Mouse (Mus musculus): ENCODE results near the gene Hmx2.

The Hmx2 gene

DNA sequence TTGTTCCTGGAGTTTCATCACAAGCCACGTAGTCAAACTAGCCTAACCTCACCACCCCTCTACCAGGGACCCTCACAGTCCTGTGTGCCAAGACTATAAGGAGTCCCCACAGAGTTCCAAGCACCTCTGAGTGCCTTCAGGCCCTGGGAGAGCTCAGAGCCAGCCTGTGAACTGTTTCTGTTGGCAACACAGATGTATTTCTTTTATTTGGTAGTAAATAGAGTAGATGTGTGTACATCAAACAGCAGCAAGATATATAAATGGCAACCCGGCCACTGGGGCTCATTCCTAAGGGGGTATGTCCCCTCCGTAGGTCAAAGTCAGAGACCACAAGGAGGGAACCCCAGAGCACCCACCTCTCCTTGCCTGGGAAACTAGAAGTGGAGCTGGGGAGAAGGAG, at the start of gene Hmx2:
Hmx2 (plus strand) TSS at position 301 of the 400 bp plus-strand sequence.
- no peak for DNase-seq (ENCODE audit: low spot score)

DNA sequence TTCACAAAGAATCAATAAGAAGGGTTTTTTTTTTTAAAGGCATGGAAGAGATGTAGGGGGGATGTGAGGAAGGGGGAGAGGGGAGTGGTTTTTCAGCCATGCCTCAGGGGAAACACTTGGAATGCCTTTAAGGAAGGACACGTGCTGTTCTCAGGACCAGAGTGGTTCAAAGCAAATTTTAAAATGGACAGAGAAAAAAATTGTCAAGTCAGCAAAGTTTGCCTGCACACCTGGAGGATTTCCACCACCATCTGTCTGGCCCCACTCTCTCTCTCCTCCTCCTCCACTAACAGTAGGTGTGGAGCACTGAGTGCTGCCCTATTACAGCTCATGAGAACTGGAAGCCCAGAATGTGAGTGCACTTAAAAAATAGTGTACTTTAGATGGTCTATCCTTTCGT, 44.8 kb upstream of the Hmx2 start:
- DNase-seq (ENCODE audit: low spot score), result no peak

DNA sequence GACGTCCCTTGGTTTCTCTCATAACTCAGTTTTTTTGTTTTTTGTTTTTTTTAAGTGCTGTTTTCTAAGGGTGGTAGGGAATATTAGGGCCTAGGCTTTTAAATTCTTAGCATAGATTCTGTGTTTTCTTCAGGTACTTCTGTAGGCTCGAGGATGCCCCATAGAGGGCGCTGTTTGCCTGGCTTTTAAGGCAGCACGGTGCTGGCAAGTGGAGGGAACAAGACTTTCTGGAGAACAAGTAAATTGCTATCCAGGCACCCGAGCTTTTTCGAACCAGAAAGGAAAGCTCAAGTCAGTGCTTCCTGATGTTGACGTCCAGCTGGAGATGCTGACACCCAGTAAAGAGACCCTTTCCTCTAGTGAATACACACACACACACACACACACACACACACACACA, 8.6 kb upstream of the Hmx2 start:
- DNase-seq (ENCODE audit: low spot score), result peak; percentile 56

DNA sequence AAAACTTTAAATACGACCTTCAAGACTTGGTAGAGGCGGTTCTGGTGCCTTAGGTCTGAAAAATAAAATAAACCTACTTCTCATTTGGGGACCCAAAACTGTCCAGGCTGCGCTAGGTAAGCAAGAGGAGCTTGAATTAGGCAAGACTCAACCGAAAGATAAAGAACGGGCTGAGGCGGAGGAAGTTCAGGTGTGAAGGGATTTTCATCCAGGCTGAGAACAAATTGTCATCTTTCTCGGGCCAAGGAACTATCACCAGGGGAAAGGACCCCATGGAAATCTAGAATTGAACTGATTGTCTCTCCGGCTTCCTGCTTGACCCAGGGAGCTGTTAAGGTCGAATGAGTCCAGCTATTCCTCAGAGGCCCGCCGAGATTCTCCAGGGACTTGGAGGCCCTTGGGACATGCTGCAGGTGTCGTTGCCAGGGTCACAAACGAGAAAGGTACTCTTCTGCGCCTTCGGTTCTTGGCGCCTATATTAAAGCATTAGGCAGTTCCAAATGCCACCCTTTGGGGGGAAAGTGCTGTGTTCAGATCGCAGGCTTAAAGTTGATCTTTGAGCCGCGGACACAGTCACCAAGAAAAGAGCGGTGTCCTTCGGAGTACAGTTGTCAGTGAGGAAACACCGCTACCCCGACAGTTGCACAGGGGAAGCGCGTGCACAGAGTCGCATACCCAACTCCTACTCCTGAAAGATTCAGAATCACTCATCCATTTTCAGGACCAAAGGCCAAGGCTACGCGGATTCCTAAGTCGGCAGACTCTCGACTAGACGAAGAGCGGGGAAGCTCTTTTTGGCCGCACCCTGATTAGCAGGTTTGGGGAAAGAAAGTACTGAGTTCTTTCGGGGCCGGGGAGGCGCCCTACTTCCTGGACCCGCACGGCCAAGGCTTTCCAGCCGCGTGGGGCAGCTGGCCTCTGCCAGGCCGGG, 7.1 kb upstream of the Hmx2 start:
- no peak for DNase-seq (ENCODE audit: low spot score)

DNA sequence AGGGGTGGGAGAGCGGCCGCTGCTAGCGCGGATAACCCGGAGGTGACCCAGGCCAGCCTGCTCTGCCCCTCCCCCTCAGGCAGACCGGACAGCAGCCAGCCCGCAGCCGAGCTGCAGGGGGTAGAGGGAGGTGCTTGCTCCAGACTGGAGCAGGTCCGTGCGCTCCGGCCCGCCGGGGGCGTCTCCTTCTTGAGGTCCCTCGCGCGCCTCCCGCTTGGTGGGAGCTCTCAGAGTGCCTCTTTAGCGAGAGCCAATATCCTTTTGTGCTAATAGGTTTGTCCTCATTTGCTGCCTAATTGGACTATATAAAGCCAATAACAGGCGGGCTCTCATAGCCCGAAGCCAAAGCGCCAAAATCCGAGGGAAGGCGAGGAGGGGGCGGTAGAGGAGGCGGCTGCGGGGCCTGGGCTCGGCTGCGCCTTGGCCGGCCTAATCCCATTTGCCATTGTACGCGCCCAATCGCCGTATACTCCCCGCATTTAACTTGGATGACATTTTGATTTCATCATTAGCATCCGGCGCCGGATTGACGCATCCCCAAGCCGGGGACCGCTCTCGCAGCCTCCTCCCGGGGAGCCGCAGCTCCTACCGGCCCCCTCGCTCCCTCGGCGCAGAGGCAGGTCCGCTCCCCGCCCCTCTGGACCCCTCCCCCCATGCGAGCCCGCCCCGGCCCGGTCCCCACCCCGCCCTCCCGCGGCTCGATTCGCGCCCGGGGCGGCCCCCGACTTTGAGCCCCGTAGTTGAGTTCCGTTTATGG, 6.3 kb upstream of the Hmx2 start, which contains the start of gene Hmx3:
Hmx3 (plus strand) TSS at position 753 of the 757 bp plus-strand sequence.
- no peak for DNase-seq (ENCODE audit: low spot score)

DNA sequence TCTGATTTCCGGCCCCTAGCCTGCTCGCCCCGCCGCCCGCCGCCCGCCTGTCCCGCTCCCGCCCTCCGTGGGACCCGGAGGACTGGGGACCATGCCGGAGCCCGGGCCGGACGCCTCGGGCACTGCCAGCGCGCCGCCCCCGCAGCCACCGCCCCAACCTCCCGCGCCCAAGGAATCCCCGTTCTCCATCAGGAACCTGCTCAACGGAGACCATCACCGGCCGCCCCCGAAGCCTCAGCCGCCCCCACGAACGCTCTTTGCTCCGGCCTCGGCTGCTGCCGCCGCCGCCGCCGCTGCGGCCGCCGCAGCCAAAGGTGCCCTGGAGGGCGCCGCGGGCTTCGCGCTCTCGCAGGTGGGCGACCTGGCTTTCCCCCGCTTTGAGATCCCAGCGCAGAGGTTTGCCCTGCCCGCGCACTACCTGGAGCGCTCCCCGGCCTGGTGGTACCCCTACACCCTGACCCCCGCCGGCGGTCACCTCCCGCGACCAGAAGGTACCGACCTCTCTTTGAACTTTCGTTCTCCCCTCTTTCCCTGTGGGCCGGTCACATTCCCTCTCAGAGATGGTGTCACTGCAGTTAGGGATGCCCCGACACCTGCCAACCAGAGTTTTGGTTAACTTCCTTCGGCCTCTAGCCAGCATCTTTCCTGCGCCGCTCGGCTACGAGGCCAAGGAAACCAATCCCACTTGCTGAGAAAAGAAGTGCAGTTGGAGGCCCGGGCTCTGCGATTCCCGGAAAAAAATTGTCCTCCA, 5.5 kb upstream of the Hmx2 start:
- no peak for DNase-seq (ENCODE audit: low spot score)

DNA sequence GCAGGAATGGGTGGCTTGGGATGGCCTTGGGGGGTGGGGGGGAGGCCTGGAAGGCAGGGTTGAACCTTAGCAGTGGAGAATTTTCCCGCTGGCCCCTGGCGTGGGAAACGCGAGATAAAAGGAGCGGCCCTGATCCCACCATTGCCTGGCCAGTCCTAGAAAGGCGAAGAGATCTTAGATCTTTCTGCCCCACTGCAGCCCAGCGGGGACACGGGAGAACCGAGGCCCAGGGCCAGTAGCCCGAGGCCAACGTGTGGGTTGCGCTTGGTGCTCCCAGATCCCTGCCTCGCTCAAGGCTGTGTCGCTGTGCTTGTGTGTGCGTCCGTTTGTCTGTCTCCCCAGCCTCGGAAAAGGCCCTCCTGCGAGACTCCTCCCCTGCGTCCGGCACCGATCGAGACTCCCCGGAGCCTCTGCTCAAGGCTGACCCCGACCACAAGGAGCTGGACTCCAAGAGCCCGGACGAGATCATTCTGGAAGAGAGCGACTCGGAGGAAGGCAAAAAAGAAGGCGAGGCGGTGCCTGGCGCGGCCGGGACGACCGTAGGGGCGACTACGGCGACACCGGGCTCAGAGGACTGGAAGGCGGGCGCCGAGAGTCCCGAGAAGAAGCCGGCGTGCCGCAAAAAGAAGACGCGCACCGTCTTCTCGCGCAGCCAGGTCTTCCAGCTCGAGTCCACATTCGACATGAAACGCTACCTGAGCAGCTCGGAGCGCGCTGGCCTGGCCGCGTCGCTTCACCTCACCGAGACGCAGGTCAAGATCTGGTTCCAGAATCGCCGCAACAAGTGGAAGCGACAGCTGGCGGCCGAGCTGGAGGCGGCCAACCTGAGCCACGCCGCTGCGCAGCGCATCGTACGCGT, 4.7 kb upstream of the Hmx2 start:
- DNase-seq (ENCODE audit: low spot score), result no peak

DNA sequence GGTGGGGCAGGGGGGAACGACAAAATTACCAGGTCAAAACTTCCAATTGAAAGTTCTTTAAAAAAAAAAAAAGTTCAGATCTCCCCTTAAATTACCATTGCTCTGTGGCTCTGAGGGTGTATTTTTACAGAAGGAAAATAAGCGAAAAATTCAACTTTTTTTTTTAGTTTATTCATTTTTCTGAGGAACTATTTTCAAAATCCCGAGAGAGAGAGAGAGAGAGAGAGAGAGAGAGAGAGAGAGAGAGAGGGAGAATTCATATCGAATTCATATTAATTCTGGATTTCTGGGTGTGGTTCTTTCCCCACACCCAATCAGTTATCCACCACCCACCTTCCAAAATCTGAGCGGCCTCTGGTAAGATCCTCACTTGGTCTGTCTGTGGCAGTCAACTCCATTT, 3.7 kb upstream of the Hmx2 start:
- no peak for DNase-seq (ENCODE audit: low spot score)

DNA sequence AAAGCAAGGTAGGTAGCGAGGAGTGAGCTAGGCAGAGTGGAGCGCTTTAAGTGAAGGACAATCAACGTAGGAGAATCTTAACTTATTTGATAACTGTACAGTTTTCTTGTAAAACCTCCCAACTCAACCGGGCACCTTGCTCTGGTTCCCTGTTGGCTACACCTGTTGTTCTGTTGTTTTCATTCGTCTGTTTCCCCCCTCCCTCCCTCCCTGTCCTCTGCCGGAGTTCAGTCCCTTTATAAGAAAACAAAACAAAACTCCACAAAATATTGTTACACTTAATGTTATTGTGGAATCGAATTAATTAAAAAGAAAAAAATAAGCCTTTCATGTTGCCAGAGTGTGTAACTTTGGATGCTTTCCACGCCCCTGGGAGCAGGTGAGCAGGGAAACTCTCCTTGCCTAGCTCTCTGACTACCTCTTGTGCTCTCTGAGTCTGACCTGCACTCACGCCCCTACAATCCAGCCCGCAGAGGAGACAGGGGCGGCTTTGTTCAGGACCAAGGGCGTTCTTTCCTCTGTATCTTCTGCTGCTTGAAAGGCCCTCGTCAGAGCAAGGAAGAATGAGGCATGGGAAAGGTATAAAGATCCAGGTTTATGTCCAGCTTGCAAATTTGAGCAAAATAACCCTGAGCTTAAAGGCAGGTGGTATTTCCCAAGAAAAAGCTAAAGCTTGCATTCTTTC, 2.7 kb upstream of the Hmx2 start:
- DNase-seq (ENCODE audit: low spot score), result no peak

DNA sequence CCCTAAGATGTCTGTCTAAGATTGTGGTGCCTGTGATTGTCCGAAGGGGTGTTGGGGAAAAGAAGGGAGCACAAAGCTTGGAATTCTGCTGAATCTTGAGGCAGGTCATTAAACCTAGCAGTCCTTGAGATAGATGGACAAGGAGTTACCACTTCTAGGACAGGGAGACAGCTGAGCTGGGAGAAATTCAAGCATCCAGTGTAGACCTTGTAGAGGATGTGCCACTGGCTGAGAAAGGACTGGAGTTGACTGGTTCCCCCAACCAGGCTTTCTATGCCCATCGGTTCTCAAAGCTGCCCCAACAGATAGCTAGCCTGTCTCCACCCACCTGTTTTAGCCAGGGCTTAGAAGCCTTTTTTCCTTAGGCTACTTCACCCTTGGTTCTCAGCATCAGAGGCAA, 2.1 kb upstream of the Hmx2 start:
- DNase-seq (ENCODE audit: low spot score), result no peak

DNA sequence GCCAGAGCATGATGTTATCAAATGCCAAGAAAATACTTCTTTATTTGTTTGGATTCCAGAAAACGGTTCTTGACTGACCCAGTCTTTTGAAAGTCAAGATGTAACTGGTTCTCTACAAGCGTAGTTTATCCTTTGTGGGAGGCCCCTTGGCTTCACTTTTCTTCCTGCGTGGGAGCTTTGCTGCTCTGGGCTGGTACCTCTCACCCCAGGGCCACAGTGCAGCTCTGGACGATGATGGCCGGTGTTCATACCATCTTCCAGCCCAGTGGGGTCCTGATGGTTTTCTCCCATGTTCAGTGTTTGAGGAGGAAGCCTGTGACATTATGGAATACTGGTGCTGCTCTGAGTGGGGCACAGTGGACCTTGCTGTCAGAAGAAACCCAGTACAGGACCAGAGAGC, 1.1 kb upstream of the Hmx2 start:
- DNase-seq (ENCODE audit: low spot score), result no peak

DNA sequence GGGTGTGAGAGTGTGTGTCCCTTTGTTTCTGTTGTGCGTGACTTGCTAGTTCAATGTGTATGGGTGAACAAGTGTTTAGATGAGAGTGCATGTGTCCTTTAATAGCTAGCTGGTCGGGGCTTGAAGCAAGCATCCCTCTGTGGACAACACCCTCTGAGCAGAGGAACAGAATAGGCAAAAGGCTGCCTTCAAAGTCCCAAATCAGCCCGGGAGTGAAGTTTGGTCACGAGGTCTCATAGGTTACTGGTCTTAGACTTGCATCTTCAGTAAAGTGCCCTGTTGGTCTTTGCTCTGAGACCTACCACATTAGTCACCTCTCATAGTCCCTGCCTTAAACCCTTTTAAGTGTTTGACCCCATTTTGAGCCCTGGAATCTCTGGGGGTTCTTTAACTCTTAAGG, 2.9 kb downstream of the Hmx2 start:
- no peak for DNase-seq (ENCODE audit: low spot score)

DNA sequence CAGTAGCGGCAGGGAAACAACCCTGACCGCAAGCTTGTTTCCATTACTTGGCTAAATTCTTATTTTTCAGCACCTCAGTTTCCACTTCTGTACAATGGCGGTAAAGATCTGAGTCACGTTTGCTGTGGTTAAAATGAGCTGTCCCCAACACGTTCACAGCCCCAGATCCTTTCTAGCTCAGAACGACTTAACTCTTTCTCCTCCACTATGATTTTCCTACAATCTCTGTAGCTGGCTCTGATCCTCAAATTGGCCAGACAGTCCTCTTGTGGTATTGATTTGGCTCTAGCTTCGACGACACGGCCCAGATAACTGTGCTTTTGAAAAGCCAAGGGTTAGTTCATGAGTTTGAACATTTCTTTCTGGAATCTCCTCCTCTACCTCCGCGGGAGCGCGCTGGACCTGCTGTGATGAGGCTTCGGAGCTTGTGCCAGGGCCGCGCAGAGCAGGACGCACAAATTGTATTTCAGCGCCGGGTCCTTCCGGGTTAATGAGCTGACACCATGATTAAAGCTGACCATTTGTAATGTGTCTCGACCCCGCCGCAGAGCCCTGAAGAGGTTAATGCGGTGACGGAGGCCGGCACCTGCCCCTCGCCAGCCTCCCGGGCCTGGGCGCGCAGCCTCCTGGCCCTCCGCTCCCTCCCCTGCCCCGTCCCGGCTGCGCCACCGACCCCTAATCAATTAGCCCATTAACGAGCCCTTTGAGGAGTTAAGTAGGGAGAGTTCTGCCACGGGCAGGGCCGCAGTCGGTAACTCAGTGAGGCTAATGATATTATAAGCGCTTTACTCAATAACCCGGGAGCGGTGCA, 3.6 kb downstream of the Hmx2 start:
- DNase-seq (ENCODE audit: low spot score), result no peak

DNA sequence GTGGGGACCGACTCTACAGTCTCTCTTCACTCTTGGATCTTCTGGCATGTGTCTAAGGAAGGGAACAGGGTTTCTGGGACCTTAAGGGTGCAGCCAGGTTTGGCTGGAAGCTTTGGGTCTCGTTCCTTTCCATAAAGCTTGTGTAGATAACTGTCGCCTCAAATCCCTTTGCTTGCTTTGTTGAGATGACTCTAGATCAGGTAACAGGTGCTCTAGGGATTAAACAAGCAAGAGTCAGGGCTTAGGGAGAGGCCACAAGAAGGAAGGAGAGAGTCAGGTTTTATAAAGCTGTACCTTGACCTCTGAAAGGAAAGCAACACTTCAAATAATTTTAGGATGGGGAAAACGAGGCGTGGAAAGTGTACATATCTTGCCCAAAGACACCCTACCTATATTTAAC, 4.2 kb downstream of the Hmx2 start:
- no peak for DNase-seq (ENCODE audit: low spot score)

DNA sequence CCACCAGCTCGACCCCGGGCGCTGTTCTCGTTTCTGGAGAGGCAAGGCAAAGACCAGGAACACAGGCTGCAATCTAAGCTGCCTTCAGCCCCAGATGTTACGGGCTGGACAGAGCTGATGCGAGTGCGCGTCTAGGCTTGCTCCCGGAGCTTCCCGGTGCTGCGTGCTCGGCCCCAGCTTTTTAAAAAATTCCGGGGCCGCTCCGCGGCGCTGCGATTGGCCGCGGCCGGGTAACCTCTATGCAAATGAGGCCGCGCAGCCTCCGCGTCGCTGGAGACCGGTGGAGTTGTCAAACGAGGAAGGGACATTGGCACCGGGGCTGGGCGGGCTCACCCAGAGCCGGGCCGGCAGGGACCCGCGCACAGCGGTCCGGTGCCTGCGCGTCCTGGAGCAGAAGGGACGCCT, 5.2 kb downstream of the Hmx2 start:
- DNase-seq (ENCODE audit: low spot score), result no peak

DNA sequence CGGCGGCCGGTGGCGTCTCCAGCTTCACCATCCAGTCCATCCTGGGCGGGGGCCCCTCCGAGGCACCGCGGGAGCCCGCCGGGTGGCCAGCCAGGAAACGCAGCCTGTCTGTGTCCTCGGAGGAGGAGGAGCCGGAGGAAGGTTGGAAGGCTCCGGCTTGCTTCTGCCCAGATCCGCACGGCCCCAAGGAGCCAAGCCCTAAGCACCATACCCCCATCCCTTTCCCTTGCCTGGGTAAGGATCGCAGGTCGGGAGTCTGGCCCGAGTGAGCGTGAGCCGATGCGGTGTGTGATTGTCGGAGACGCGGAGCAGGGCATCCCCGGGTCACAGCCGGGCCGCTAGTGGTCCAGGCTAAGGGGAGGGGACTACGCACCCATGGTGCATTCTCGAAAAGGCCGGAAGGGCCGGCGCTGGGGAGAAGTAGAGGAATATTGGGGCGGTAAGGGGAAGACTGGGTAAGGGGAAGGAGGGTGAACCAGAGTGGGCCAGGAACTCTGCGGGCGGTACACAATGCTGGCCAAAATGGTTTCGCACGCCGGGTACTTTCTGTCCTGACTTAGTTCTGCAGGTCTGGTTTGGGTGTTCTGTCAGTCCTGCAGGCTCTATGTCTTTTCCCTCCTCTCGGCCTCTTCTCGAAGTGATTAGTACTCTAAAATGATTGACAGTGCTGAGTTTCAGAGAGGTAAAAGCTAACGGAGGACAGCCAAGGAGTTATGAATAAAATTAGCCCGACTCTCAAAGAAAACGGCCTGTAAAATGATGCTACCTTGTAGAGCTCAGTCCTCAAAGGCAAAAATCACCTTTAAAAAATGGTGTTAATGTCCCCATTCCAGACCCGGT, 6.0 kb downstream of the Hmx2 start:
- no peak for DNase-seq (ENCODE audit: low spot score)

DNA sequence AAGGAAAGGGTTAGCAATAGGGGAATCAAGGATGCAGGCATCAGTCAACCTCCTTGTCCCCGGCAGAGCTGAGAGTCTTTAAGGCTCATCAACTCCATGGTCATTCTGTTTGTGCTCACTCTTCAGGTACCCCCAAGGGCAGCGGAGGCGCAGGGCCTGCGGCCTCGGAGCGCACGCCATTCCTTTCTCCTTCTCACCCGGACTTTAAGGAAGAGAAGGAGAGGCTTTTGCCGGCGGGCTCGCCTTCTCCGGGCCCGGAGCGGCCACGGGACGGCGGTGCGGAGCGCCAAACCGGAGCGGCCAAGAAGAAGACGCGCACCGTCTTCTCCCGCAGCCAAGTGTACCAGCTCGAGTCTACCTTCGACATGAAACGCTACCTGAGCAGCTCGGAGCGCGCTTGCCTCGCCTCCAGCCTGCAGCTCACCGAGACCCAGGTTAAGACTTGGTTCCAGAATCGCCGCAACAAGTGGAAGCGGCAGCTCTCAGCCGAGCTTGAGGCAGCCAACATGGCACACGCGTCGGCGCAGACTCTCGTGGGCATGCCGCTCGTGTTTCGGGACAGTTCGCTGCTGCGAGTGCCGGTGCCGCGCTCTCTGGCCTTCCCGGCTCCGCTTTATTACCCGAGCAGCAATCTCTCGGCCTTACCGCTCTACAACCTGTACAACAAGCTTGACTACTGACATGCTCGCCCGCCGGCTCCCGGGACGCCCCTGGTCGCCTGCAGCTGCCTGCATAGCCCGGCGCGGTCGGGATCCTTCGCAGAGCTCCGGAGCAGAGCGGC, 6.9 kb downstream of the Hmx2 start:
- no peak for DNase-seq (ENCODE audit: low spot score)

DNA sequence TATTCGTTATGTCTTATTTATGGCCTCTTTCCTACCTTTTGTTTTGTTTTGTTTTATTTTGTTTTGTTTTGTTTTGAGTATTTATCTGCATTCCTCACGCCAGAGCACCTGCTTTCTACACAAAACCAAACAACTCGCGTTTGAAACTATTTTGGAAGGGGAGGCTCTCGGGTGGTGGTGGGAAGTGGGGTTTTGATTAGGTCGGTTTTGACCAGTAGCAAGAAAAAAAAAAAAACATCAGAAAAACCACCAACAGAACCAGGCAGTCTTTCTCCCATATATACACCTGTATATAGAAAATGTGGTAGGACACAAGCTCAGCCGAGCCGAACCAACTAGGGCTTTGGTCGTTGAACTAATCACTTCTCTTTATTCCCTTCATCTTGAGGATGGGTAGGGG, 7.5 kb downstream of the Hmx2 start:
- DNase-seq (ENCODE audit: low spot score), result no peak
